Mouse (Mus musculus) gastrocnemius, adult 8-10 months (tissue): Measurements from ENCODE around the gene Pilrb2. TPM values are rescaled to one million over a fixed set of nuclear protein-coding genes. Genes with fewer than 3 reads are reported as not detected.
"Not testable (repeated sequence)": the region's sequence is repeated elsewhere in the genome, so short reads cannot be mapped to it uniquely, and the experiment has no call there.

Experiments used
- DNase-seq, 2 experiments: peaks; one replicate each; pipeline ENCODE4 v3.0.0; 2022; ENCODE audit warnings: low spot score in 2 of 2
- total RNA-seq, 4 experiments: library from RNA; stranded (reverse); gene quantifications; 2 replicates each; pipeline ENCODE4 v1.2.4; 2022

Gene Pilrb2
- total RNA-seq, result not detected

- not testable (repeated sequence) for DNase-seq
Measured at GRCm38 (mm10) chr5:137871644-137872380, at the start of gene Pilrb2. TSS of gene Pilrb2 (minus strand) at chr5:137871815.

GRCm38 (mm10) chr5:137915550-137915949, 43.9 kb upstream of the Pilrb2 start:
- no peak for DNase-seq

DNA sequence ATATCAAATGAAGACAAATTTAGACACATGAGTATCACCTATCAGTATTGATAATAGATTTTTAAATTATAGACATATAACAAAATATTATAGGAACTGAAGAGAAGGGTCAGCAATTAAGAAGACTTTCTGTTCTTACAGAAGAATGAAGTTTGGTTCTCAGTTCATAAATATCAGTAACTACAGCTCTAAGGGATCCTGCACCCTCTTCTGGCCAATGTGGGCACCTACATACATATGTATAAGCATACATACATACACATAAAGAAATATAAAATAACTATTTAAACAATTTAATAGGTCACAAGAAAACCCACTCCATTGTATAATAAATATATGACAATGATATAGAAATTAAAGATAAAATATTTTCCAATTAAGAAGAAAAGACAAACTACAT, 42.9 kb upstream of the Pilrb2 start:
- no peak for DNase-seq

GRCm38 (mm10) chr5:137909564-137910262, 38.1 kb upstream of the Pilrb2 start:
- no peak for DNase-seq

DNA sequence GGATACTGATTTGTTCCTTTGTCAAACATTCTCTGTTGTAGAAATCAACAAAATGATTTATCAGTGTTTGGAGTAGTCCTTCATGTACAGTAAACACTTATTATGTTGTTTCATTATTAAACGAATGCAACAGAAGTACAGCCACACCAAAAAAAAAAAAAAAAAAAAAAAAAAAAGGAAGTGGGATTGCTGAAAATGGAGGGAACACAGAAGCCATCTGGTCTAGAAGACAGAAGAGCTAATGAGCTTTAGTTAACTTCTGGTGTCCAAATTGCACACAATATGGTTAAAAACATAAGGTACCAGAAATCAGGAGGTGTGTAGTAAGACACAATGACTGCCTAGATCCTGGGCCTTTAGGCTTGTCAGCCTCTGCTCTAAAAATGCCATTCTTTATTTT, 26.2 kb upstream of the Pilrb2 start:
- DNase-seq, result no peak

DNA sequence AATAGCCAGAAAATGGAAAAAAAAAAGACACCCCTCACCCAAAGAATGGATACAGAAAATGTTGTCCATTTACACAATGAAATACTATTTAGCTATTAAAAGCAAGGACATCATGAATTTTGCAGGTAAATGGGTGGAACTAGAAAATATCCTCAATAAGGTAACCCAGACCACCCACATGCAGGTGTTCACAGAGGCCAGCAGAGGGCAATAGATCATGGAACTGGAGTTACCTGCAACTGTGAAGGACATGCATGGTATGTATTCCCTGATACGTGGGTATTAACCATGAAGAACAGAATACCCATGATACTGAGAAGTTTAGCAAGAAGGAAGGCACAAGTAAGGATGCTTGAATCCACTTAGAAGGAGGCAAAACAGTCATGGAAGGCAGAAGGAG, 21.3 kb upstream of the Pilrb2 start:
- no peak for DNase-seq

DNA sequence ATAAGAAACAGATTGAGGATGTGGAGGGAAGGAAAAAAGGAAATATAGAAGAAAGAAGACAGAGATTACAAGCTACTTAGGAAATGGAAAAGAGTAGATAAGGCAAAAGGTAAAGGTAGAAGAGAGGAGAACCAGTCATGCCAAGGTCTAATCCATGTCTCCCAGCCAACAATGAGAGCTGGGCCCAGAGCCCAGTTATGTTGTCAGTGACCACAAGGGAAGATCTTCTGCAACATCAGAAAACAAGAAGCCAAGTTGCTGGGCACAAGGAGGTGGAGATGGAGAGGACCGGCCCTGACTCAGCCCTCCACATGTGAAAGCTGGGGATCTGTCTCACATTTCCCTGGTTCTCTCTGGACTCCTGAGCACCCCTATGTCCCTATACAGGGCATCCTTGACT, 16.1 kb upstream of the Pilrb2 start:
- no peak for DNase-seq

- DNase-seq, result no peak
Measured at GRCm38 (mm10) chr5:137885894-137886293, 14.3 kb upstream of the Pilrb2 start.

DNA sequence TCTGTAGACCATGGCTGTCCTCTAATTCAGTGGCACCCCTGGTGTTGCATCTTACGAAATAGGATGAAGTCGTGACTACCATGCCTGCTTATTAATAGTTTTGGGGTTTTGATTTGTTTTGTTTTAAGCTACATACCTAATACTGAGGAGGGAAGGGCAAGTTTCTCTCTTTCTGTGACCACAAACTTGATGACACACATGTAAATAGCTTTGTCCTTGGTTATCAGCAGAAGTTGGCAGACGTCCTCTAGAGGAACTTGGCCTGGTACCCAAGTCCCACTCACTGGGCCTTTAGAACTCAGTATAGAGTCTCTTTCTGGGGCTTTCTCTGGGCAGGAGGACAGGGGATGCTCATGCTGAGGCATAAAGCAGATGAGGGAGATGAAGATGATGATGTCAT, 11.7 kb upstream of the Pilrb2 start:
- DNase-seq, result no peak

GRCm38 (mm10) chr5:137882922-137883321, 11.3 kb upstream of the Pilrb2 start:
- DNase-seq, result no peak

- no peak for DNase-seq
Measured at GRCm38 (mm10) chr5:137877860-137878259, 6.2 kb upstream of the Pilrb2 start.

GRCm38 (mm10) chr5:137875054-137875453, 3.4 kb upstream of the Pilrb2 start:
- no peak for DNase-seq

- DNase-seq, result not testable (repeated sequence)
Measured at GRCm38 (mm10) chr5:137872381-137872702, 727 bp upstream of the Pilrb2 start.

- not testable (repeated sequence) for DNase-seq
Measured at GRCm38 (mm10) chr5:137868600-137868999, 3.0 kb downstream of the Pilrb2 start.

GRCm38 (mm10) chr5:137864008-137864407, 7.6 kb downstream of the Pilrb2 start:
- not testable (repeated sequence) for DNase-seq

DNA sequence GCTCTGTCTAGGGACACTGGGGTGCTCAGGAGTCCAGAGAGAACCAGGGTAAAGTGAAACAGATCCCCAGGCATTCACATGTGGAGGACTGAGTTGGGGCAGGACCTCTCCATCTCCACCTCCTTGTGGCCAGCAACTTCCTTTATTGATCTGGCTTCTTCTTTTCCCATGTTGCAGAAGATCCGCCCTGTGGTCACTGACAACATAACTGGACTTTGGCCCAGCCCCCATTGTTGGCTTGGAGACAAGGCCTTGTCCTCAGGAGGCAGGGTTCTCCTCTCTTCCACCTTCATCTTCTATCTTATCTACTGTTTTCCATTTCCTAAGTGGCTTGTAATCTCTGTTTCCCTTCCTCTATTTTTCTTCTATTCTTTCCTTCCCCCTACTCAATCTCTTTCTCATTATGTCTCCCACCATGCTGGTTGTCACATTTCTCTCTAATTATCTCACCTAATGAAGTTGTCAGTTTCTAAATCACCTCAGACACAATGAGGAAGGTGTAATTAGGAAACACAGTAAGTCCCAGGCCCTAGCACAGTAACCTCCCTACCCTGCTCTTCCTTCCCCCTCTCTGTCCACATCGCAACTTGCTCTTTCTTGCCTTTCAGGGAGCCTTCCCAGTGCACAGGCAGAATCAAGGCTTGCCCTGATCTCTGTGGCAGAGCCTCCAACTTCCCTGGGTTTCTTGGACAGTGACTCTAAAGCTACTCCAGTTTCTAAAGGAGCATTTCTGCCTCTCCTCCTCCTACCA, 13.5 kb downstream of the Pilrb2 start, which contains the start of gene Pilrb1:
Pilrb1 (minus strand) TSS at position 147 of the 751 bp plus-strand sequence.
- not testable (repeated sequence) for DNase-seq

GRCm38 (mm10) chr5:137856870-137857269, 14.7 kb downstream of the Pilrb2 start:
- DNase-seq, result not testable (repeated sequence)

DNA sequence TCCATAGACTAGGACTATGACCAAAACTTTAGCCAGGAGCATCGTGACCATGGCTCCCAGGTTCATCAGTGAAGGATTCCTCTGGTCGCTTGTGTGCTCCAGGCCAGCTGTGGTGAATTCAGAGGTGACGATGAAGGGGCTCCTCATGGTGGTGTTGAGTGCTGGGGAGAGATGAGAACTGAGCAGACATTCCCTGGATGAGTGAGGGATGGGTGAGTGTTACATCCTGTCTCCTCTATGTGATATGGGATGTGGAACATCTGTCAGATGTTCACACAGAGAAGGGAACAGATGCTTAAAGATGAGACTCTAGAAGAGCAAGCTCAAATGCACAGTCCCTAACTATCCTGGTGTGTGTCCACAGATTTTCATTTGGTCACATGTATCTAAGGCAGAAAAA, 16.7 kb downstream of the Pilrb2 start:
- DNase-seq, result not testable (repeated sequence)

DNA sequence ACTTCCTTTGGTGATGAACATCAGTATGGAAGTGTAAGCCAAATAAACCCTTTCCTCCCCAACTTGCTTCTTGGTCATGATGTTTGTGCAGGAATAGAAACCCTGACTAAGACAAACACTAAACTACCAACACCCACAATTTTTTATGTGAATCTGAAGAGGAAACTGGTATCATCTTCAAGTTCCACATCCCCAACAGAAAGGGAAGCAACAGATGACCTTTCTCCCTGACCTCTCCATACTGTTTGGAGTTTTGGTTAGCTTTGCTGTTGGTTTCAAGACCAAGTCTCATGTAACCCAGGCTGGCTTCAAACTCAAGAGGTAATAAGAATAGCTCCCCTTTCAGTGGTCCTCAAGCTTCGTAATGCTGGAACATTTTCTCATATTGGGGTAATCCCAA, 21.3 kb downstream of the Pilrb2 start:
- not testable (repeated sequence) for DNase-seq

GRCm38 (mm10) chr5:137837110-137837509, 34.5 kb downstream of the Pilrb2 start:
- DNase-seq, result not testable (repeated sequence)

- no peak for DNase-seq
Measured at GRCm38 (mm10) chr5:137836611-137837010, 35.0 kb downstream of the Pilrb2 start.

GRCm38 (mm10) chr5:137835966-137836520, 35.6 kb downstream of the Pilrb2 start, which contains the start of gene Pilra:
TSS of gene Pilra (minus strand) at chr5:137836281.
- DNase-seq, result not testable (repeated sequence)
